Mouse (Mus musculus) megakaryocyte-erythroid progenitor cell, adult 5-6 weeks (primary cell): ENCODE data around the gene Coq4. TPM values are rescaled to one million over a fixed set of nuclear protein-coding genes. Genes with fewer than 3 reads are reported as not detected.
"Not testable (repeated sequence)": the region's sequence is repeated elsewhere in the genome, so short reads cannot be mapped to it uniquely, and the experiment has no call there.

ENCODE experiments used
- ATAC-seq: replicated peaks from 2 replicates; pipeline ENCODE4 v1.8.0; 2016; ENCODE audit warnings: mild to moderate bottlenecking, inconsistent platforms; ENCODE audit not compliant: severe bottlenecking, poor library complexity, low FRiP score, low TSS enrichment
- total RNA-seq, 2 experiments: library from RNA; stranded (forward) in 1 of 2; stranded (reverse) in 1 of 2; fragments of 200-1000, 215-1000 nt in 1 of 2; fragments of >200 nt in 1 of 2; fragmentation: Nextera tagmentation in 1 of 2; gene quantifications; 2 replicates each; pipeline ENCODE4 v1.2.3; 2014 to 2017

Coq4 gene
- total RNA-seq (2014; fragmentation: Nextera tagmentation) (13.6 and 20.9 TPM in 2 replicates), total RNA-seq (2017) (4.2 and 7.2 TPM in 2 replicates)

- ATAC-seq, result peak; percentile 75
Observed at GRCm38 (mm10) chr2:29787104-29787917, at the start of gene Coq4. Coq4 (plus strand) TSS chr2:29787493.

DNA sequence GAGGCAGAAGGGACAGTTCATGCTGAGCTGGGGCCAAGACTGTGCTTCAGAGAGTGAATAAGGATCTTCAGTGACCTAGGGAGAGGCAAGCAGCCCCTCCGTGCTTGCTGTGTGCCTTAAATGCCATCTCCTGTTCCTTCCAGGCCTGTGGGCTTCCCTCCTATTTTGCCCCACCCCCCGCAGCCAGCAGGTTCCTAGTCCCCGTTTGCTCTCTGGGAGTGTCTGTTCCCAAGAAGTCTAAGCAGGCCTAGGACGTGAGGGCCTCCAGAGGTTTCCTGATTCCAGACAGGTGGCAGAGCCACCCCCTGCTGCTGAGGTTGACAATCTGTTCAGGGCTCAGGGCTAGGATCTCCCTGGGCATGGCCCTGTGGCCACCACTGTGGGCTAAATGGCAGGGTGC lies 48.5 kb upstream of the Coq4 start:
- ATAC-seq, result no peak

- ATAC-seq, result no peak
Observed at GRCm38 (mm10) chr2:29739368-29739767, 47.9 kb upstream of the Coq4 start.

- ATAC-seq, result no peak
Observed at GRCm38 (mm10) chr2:29741207-29741606, 46.1 kb upstream of the Coq4 start.

GRCm38 (mm10) chr2:29744256-29744655 lies 43.0 kb upstream of the Coq4 start:
- no peak for ATAC-seq

DNA sequence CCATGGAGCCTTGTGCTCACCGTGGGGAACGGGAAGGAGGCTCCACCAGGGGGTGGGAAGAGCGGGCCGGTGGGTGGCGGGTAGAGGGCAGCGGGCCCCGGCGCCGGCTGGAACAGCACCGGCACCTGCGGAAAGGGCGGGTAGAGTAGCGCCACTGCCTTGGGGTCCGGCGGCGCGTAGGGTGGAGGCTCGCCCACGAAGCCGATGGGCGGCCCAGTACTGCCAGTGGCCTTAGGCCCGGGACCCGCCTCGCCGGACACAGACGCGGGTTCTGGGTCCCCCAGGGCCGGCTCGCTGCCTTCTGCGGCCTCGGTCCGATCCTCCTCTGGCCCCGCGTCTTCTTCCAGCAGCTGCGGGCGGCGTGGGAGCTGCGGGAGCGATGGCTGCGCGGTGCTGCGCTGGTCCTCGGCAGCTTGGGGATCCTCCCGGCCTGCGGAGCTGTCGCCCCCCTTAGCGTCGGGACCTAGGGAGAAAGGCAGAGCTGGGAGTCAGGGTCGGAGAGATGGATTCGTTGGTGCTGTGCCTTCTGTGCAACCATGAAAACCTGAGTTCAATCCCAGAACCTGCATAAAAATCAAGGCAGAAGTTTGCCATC lies 40.0 kb upstream of the Coq4 start:
- no peak for ATAC-seq

- no peak for ATAC-seq
Observed at GRCm38 (mm10) chr2:29747852-29748251, 39.4 kb upstream of the Coq4 start.

DNA sequence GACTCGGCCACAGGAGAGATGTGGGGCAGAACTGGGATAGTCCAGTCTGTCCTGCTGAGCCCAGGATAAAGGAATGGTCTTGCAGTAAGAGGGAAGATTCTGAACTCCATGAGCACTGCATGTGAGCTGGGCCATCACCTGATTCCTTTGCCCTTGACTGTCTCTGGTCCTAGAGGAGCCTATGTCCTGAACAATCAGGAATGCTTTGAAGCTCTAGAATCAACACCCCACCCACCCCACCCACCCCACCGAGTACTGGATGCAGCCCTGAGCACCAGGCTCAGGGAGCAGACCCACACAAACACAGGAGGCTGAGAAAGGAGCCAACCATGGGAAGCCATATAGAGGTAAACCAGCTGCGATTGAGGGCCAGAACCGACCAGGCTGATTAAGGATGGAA lies 38.8 kb upstream of the Coq4 start:
- ATAC-seq, result no peak

GRCm38 (mm10) chr2:29751497-29751896 lies 35.8 kb upstream of the Coq4 start, which contains the start of gene Gm13420:
Gm13420 (minus strand) TSS chr2:29751685.
- ATAC-seq, result no peak

DNA sequence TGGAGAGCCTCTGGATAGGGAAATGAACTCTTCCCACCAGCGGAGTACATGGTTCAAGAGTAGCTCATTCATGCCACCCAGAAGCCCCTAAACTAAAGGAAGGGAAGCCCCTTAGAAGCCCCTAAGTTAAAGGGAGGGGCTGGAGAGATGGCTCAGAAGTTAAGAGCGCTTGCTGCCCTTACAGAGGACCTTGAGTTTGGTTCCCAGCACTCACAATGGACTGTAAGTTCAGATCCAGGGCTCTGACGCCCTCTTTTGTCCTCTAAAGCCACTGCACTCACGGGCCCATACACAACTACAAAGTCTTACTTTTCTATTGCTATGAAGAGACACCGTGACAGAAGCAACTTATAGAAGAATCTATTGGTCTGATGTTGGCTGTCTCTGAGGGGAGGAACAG lies 34.9 kb upstream of the Coq4 start:
- no peak for ATAC-seq

GRCm38 (mm10) chr2:29755693-29756092 lies 31.6 kb upstream of the Coq4 start:
- ATAC-seq, result no peak

DNA sequence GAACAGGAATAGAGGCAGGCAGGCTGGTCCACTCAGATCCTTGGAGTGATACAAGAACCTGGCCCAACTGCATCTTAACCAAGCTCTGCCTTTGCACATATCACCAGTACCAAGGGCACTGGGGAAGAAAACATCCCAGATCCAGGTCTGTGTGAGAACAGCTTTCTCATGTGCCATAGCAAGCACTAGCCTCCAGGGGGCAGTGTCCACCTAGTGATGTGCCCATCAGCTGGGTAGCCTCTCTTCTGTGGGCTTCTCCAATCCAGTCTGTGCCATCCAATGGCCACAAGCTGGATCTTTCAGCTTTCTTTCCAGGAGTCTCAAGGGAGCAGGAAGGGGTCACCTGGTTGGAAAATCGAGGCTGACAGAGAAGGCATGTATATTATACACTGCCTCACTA lies 22.5 kb upstream of the Coq4 start:
- ATAC-seq, result peak; percentile 83

GRCm38 (mm10) chr2:29767976-29768709 lies 19.1 kb upstream of the Coq4 start:
- ATAC-seq, result no peak

- no peak for ATAC-seq
Observed at GRCm38 (mm10) chr2:29768901-29769300, 18.4 kb upstream of the Coq4 start.

GRCm38 (mm10) chr2:29770162-29770561 lies 17.1 kb upstream of the Coq4 start:
- no peak for ATAC-seq

GRCm38 (mm10) chr2:29771611-29772461 lies 15.5 kb upstream of the Coq4 start:
- ATAC-seq, result no peak

DNA sequence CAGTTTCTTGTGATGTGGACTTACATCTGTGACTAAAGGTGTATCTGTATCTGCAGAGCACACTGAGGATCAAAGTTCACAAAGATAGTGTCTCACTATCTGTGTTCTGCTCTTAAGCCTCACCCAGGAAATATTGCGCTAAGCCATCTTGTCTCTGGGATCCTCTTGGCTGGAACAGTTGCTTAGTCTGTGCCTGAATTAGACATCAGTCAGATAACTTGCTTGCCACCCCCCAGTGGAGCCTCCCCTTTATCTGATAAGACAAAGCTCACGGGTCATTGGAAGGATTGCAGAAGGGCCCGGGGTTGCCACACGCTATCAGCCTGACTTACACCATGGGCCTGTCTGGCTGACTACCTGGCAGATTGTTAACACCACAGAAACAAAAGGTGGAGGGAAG lies 14.0 kb upstream of the Coq4 start:
- peak; percentile 30; the same call in 1 of the 2 replicates for ATAC-seq

DNA sequence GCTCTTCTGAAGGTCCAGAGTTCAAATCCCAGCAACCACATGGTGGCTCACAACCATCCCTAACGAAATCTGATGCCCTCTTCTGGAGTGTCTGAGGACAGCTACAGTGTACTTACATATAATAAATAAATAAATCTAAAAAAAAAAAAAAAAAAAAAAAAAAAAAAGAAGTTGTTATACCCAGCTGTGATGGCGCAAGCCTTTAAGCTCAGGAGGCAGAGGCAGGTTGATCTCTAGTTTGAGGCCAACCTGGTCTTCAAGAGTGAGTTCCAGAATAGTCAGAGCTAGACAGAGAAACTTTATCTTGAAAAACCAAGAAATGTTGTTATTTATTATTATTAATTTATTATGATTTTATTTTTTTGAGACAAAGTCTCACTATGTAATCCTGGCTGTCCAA lies 6.0 kb upstream of the Coq4 start:
- ATAC-seq, result not testable (repeated sequence)

- no peak for ATAC-seq
Observed at GRCm38 (mm10) chr2:29784290-29784689, 3.0 kb upstream of the Coq4 start.
